Mouse (Mus musculus): ENCODE results near the gene Eif4a1. TPM values are rescaled to one million over a fixed set of nuclear protein-coding genes. Genes with fewer than 3 reads are reported as not detected.

Gene Eif4a1
- polyA plus RNA-seq, 1 experiment, result 30.9 TPM

DNA sequence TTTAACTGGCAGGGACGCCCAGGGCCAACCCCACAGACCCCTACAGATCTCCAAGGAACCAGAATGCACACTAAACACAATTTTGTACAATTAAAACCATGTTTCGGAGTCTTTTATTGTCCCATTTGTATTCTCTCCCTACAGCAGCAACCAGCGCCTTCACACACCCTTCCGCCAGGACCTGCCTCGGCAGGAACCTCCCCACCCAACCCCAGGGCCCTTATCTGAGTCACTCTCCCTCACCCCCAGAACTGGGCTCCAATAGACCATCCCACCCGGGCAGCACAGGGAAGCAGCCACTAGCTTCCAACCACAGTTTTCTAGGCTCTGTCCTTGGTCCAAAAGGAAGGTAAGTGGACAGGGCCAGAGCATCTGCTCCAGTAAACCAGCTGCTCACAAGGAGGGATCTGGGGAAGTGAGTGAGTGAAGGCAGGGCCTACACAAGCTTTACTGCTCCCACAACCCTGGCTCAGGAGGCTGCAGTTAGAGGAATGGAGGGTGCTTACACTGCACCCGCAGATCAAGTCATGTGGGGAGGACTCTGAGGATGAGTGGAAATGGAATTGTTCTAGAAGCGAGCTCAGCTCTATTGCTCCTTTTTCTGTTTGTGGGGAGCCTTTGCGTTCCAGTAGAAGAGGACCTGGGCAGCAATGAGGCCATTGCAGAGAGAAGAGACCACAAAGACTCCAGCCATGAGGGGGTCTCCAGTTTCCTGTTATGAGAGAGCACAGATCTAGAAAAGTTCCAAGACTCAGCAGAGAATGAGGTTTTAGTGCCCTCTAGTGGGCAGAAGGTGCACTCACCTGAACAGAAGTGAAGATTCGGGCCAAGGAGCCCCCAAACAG is 15.4 kb downstream of the Eif4a1 start:
- no peaks in the 10 kb centered on the region for H3K27me3 ChIP-seq (ENCODE audit: control insufficient read depth)
- H3K36me3 ChIP-seq (ENCODE audit: control insufficient read depth), result peaks cover 77% of the 10 kb centered on the region
- H3K4me3 ChIP-seq (replicated peaks), result no peak overlapping the region
- H3K4me1 ChIP-seq (ENCODE audit: control insufficient read depth), result peaks cover 66% of the 10 kb centered on the region
- TF ChIP-seq TAL1 (IDR thresholded peaks at IDR 0.05; ENCODE audit: low read length), result no peak
- no peak for TF ChIP-seq GATA1 (IDR thresholded peaks at IDR 0.05; ENCODE audit: low read length)
- no peaks in the 10 kb centered on the region for H3K9me3 ChIP-seq (ENCODE audit: control insufficient read depth, low read length)

GRCm38 (mm10) chr11:69656065-69656455 is 16.2 kb downstream of the Eif4a1 start:
- no peak for TF ChIP-seq TAL1 (IDR thresholded peaks at IDR 0.05; ENCODE audit: low read length)
- TF ChIP-seq GATA1 (IDR thresholded peaks at IDR 0.05; ENCODE audit: low read length), result no peak
- peaks cover 58% of the 10 kb centered on the region for H3K4me1 ChIP-seq (ENCODE audit: control insufficient read depth)
- H3K36me3 ChIP-seq (ENCODE audit: control insufficient read depth), result peaks cover 85% of the 10 kb centered on the region

DNA sequence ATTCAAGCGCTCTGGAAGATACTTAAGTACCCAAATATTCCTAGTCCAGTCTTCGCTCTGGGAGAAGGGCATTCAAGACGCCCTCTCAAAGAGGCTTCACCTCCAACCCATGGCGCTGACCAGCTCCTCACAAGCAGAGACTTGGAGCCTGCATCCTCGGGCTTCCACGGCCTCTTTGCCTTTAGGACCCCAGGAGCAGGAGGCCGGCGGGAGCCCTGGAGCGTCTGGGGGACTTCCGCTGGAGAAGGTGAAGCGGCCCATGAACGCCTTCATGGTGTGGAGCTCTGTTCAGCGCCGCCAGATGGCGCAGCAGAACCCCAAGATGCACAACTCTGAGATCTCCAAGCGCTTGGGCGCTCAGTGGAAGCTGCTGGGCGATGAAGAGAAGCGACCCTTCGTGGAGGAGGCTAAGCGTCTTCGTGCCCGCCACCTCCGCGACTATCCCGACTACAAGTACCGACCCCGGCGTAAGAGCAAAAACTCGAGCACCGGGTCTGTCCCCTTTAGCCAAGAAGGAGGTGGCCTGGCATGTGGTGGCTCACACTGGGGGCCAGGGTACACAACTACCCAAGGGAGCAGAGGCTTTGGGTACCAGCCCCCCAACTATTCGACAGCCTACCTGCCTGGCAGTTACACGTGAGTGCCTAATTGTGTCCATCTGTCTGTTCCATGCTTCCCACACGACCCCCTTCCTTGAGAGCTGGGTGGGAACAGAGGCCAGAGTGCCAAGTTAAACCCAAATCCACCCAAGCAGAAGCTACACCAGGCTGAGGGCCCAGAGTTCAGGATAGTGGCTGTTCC is 16.8 kb downstream of the Eif4a1 start, which contains the start of gene Sox15:
Gene Sox15 (plus strand): TSS at position 51 of the 801 bp plus-strand sequence.
- Histone ChIP-seq H3K9me3 (ENCODE audit: control insufficient read depth, low read length) (no peaks in the 10 kb centered on the region), H3K27me3 (ENCODE audit: control insufficient read depth) (no peaks in the 10 kb centered on the region), H3K36me3 (ENCODE audit: control insufficient read depth) (peaks cover 91% of the 10 kb centered on the region), H3K4me1 (ENCODE audit: control insufficient read depth) (peaks cover 53% of the 10 kb centered on the region), H3K4me3 (replicated peaks) (no peak within 1 kb of the TSS)
- TF ChIP-seq TAL1 (IDR thresholded peaks at IDR 0.05; ENCODE audit: low read length) (no peak), GATA1 (IDR thresholded peaks at IDR 0.05; ENCODE audit: low read length) (no peak)

More at GRCm38 (mm10) chr11:69656065-69656455, 16.2 kb downstream of the Eif4a1 start:
- Histone ChIP-seq H3K4me3 (replicated peaks) (no peak overlapping the region), H3K27me3 (ENCODE audit: control insufficient read depth) (no peaks in the 10 kb centered on the region), H3K9me3 (ENCODE audit: control insufficient read depth, low read length) (no peaks in the 10 kb centered on the region)

DNA sequence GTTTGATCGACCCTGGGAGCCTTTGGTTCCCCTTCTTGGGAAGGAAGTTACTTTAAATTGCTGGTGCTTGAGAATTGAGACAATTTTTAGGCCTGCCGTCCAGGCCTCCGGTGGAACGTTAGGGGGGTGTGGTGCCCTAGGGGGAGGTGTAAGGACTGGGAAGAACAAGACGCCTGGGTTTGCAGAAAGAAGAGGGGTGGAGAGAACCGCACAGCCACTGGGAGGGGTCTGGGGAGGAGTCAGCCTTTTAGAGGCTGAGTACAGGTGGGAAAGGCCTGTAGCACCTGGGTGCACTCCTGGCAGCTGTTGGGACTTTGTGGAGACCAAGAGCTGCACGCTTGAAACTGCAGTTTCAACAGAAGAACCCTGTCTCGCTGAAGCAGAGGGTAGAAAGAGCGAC is 17.5 kb downstream of the Eif4a1 start:
- peaks cover 47% of the 10 kb centered on the region for H3K4me1 ChIP-seq (ENCODE audit: control insufficient read depth)
- TF ChIP-seq TAL1 (IDR thresholded peaks at IDR 0.05; ENCODE audit: low read length) (no peak), GATA1 (IDR thresholded peaks at IDR 0.05; ENCODE audit: low read length) (no peak)
- H3K4me3 ChIP-seq (replicated peaks), result no peak overlapping the region
- H3K9me3 ChIP-seq (ENCODE audit: control insufficient read depth, low read length), result no peaks in the 10 kb centered on the region
- H3K36me3 ChIP-seq (ENCODE audit: control insufficient read depth), result peaks cover 91% of the 10 kb centered on the region
- H3K27me3 ChIP-seq (ENCODE audit: control insufficient read depth), result no peaks in the 10 kb centered on the region

DNA sequence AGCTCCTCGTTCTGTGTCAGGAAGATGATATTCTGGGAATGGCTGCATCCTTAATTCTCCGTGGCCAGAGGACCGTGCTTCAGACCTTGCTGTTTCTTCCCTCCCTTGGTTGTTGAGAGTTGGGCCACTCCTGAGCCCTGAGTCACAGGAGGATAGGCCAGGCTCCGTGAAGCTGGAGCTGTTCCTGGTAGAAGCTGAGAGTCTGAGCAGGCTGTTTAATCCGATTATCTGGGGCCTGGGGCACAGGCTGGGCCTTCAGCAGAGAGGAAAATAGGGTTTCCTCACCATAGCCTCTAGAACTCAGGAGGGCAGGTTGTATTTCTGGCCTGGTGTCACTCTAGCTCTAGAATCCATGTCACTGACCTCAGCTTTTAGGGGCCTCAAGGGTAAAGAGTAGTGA is 18.8 kb downstream of the Eif4a1 start:
- H3K4me1 ChIP-seq (ENCODE audit: control insufficient read depth), result peaks cover 42% of the 10 kb centered on the region
- H3K9me3 ChIP-seq (ENCODE audit: control insufficient read depth, low read length), result no peaks in the 10 kb centered on the region
- H3K4me3 ChIP-seq (replicated peaks), result no peak overlapping the region
- H3K36me3 ChIP-seq (ENCODE audit: control insufficient read depth), result peaks cover 94% of the 10 kb centered on the region
- H3K27me3 ChIP-seq (ENCODE audit: control insufficient read depth), result no peaks in the 10 kb centered on the region
- TF ChIP-seq TAL1 (IDR thresholded peaks at IDR 0.05; ENCODE audit: low read length), result no peak
- TF ChIP-seq GATA1 (IDR thresholded peaks at IDR 0.05; ENCODE audit: low read length), result no peak

GRCm38 (mm10) chr11:69645860-69646259 is 26.4 kb downstream of the Eif4a1 start:
- Histone ChIP-seq H3K4me3 (replicated peaks) (no peak overlapping the region), H3K36me3 (ENCODE audit: control insufficient read depth) (peaks cover 96% of the 10 kb centered on the region), H3K27me3 (ENCODE audit: control insufficient read depth) (no peaks in the 10 kb centered on the region), H3K4me1 (ENCODE audit: control insufficient read depth) (peaks cover 3% of the 10 kb centered on the region), H3K9me3 (ENCODE audit: control insufficient read depth, low read length) (no peaks in the 10 kb centered on the region)
- no peak for TF ChIP-seq TAL1 (IDR thresholded peaks at IDR 0.05; ENCODE audit: low read length)
- TF ChIP-seq GATA1 (IDR thresholded peaks at IDR 0.05; ENCODE audit: low read length), result no peak

- Histone ChIP-seq H3K36me3 (ENCODE audit: control insufficient read depth) (peaks cover 38% of the 10 kb centered on the region), H3K4me1 (ENCODE audit: control insufficient read depth) (peaks cover 50% of the 10 kb centered on the region), H3K9me3 (ENCODE audit: control insufficient read depth, low read length) (no peaks in the 10 kb centered on the region), H3K4me3 (replicated peaks) (no peak overlapping the region), H3K27me3 (ENCODE audit: control insufficient read depth) (no peaks in the 10 kb centered on the region)
- TF ChIP-seq TAL1 (IDR thresholded peaks at IDR 0.05; ENCODE audit: low read length) (no peak), GATA1 (IDR thresholded peaks at IDR 0.05; ENCODE audit: low read length) (no peak)
These were observed 36.8 kb downstream of the Eif4a1 start for GRCm38 (mm10) chr11:69635471-69635870.

- H3K27me3 ChIP-seq (ENCODE audit: control insufficient read depth), result no peaks in the 10 kb centered on the region
- no peaks in the 10 kb centered on the region for H3K9me3 ChIP-seq (ENCODE audit: control insufficient read depth, low read length)
- peaks cover 21% of the 10 kb centered on the region for H3K36me3 ChIP-seq (ENCODE audit: control insufficient read depth)
- TF ChIP-seq GATA1 (IDR thresholded peaks at IDR 0.05; ENCODE audit: low read length) (no peak), TAL1 (IDR thresholded peaks at IDR 0.05; ENCODE audit: low read length) (no peak)
- H3K4me1 ChIP-seq (ENCODE audit: control insufficient read depth), result peaks cover 56% of the 10 kb centered on the region
- H3K4me3 ChIP-seq (replicated peaks), result peak overlapping the region; percentile 95
These were observed 38.9 kb downstream of the Eif4a1 start for GRCm38 (mm10) chr11:69633128-69633866.
